Comparison of ENCODE assay signal across 28 mouse cellular contexts in the genomic region with DNA sequence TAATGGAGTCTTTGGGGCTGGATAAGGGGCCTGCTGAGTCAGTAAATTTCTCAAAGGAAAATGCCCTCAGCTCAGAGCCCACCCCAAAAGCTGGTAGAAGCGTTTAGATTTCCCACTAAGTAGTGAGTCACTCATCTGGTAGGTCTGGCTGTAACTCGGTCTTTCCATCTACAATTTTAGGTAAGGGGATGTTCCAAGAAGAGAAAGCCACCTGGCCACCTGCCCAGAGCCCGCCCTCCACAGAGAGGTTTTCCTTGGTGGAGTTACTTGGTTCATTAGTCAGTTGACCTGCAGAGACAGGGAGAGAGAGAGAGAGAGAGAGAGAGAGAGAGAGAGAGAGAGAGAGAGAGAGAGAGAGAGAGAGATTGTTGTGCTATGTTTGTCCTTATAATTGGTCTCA. TPM values are rescaled to one million over a fixed set of nuclear protein-coding genes. Genes with fewer than 3 reads are reported as not detected.
"Had no signal": no experiment of that assay in that cellular context is flagged by ENCODE, and none has a peak within 500 bp of the region (broad histone marks: within the 10 kb centered on the region; RNA-seq: fewer than 3 reads in every experiment).

No protein-coding gene starts in this region.

- H3K27me3 ChIP-seq: kidney, embryonic 15.5 days; limb, embryonic 12.5 days; limb, embryonic 15.5 days; lung, embryonic 15.5 days; midbrain, embryonic 13.5 days; neural tube, embryonic 12.5 days; neural tube, embryonic 15.5 days had no signal

- H3K4me1 ChIP-seq: lung, embryonic 15.5 days had no signal

- H3K36me3 ChIP-seq: kidney, embryonic 15.5 days; limb, embryonic 12.5 days; limb, embryonic 15.5 days; lung, embryonic 15.5 days had no signal

- H3K4me2 ChIP-seq: kidney, embryonic 15.5 days; limb, embryonic 12.5 days; limb, embryonic 15.5 days; liver, embryonic 11.5 days; lung, embryonic 15.5 days; midbrain, embryonic 13.5 days; neural tube, embryonic 12.5 days; neural tube, embryonic 15.5 days had no signal

- H3K27ac ChIP-seq: kidney, embryonic 15.5 days; limb, embryonic 12.5 days; limb, embryonic 15.5 days; liver, embryonic 14.5 days; lung, embryonic 15.5 days; midbrain, embryonic 10.5 days; midbrain, embryonic 13.5 days; neural tube, embryonic 12.5 days; neural tube, embryonic 15.5 days; stomach, postnatal 0 days had no signal

- H3K4me3 ChIP-seq: kidney, embryonic 15.5 days; limb, embryonic 12.5 days; limb, embryonic 15.5 days; lung, embryonic 15.5 days; midbrain, embryonic 10.5 days; midbrain, embryonic 13.5 days; neural tube, embryonic 12.5 days; neural tube, embryonic 15.5 days had no signal

- DNase-seq: kidney, adult 8-10 months; kidney, postnatal 10 days; kidney, postnatal 36 days; left cerebral cortex, postnatal 4 days; liver, postnatal 0 days; lung, postnatal 10 days; lung, postnatal 36 days; right cerebral cortex, postnatal 14 days; right cerebral cortex, postnatal 4 days; thymus, adult 2 months; thymus, postnatal 14 days; thymus, postnatal 4 days had no signal

RNA-seq across cellular contexts. Expression of a gene that starts 50.7 kb away (rescaled TPM):
- total RNA-seq: layer of hippocampus, postnatal 25 days; left cerebral cortex, adult 18-20 months; left cerebral cortex, postnatal 14 days; left cerebral cortex, postnatal 4 days had no signal
- polyA plus RNA-seq: kidney, embryonic 15.5 days; limb, embryonic 12.5 days; limb, embryonic 15.5 days; liver, embryonic 11.5 days; liver, embryonic 14.5 days; liver, postnatal 0 days; lung, embryonic 15.5 days; midbrain, embryonic 10.5 days; midbrain, embryonic 13.5 days; midbrain, embryonic 16.5 days; neural tube, embryonic 12.5 days; neural tube, embryonic 15.5 days; stomach, embryonic 14.5 days; stomach, postnatal 0 days; thymus, adult 2 months had no signal

RNA-seq across cellular contexts. Expression of a gene that starts 52.7 kb away (rescaled TPM):
- total RNA-seq: layer of hippocampus, postnatal 25 days; left cerebral cortex, adult 18-20 months; left cerebral cortex, postnatal 14 days; left cerebral cortex, postnatal 4 days had no signal
- polyA plus RNA-seq: kidney, embryonic 15.5 days; limb, embryonic 12.5 days; limb, embryonic 15.5 days; liver, embryonic 11.5 days; liver, embryonic 14.5 days; liver, postnatal 0 days; lung, embryonic 15.5 days; midbrain, embryonic 10.5 days; midbrain, embryonic 13.5 days; midbrain, embryonic 16.5 days; neural tube, embryonic 12.5 days; neural tube, embryonic 15.5 days; stomach, embryonic 14.5 days; thymus, adult 2 months had no signal
